Mouse (Mus musculus): ENCODE measurements around the gene Samd4. TPM values are rescaled to one million over a fixed set of nuclear protein-coding genes. Genes with fewer than 3 reads are reported as not detected.
A peak's percentile ranks its signal among the peaks of the same experiment; 100 is the strongest.

Samd4 gene
- 10 to 100 TPM; 12.6 to 13.0 TPM for total RNA-seq (2021)
- long read RNA-seq, partial matches to known transcripts = 1 of 2 reads
- long read RNA-seq, other reads (novel, unspliced or antisense) = 1 of 2 reads

- peak; percentile 59 to 76 for DNase-seq (ENCODE audit: low spot score in 2 of 2)
These were observed at the start of gene Samd4 for GRCm38 (mm10) chr14:46882431-46883067. Samd4 (plus strand) TSS chr14:46882854.

GRCm38 (mm10) chr14:46839326-46839725 is 43.3 kb upstream of the Samd4 start:
- DNase-seq (ENCODE audit: low spot score in 2 of 2) = no peak

DNA sequence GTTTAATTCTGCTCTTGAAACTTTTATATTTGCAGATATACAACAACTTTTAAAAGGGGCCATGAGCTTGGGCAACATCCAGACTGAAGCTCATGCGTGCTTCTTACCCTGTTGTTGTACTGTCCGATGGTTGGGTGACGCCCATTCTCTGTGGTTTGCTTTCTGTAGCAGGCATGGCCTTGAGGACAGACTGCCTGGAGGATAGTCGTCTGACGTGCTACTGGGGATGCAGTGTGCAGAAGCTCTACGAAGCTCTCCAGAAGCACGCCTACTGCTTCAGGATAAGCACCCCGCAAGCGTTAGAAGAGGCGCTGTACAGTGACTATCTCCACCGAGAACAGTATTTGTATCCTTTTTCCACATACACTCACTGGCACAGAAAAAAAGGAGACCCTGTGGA is 36.9 kb upstream of the Samd4 start:
- DNase-seq (ENCODE audit: low spot score in 2 of 2) = no peak

- no peak for DNase-seq (ENCODE audit: low spot score in 2 of 2)
These were observed 34.5 kb upstream of the Samd4 start for GRCm38 (mm10) chr14:46848063-46848590.

GRCm38 (mm10) chr14:46848736-46849135 is 33.9 kb upstream of the Samd4 start:
- DNase-seq (ENCODE audit: low spot score in 2 of 2) = no peak

DNA sequence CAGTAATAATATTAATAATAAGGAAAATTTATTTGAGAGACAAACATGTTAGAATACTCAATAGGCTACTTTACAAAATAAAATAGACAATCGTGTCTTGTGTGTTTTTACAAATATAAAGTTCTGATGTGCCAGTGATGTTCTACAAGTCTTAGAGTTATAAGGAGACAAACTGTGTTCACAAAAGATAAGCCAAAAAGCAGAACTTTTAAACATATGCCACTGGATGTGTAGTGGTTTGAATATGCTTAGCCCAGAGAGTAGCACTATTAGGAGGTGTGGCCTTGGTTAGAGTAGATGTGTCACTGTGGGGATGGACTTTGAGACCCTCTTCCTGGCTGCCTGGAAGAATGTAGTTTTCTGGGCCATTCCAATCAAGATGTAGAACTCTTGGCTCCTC is 32.9 kb upstream of the Samd4 start:
- no peak for DNase-seq (ENCODE audit: low spot score in 2 of 2)

- no peak for DNase-seq (ENCODE audit: low spot score in 2 of 2)
These were observed 29.0 kb upstream of the Samd4 start for GRCm38 (mm10) chr14:46853677-46854076.

GRCm38 (mm10) chr14:46862922-46863321 is 19.7 kb upstream of the Samd4 start:
- no peak for DNase-seq (ENCODE audit: low spot score in 2 of 2)

GRCm38 (mm10) chr14:46880935-46881334 is 1.7 kb upstream of the Samd4 start:
- peak; percentile 58 to 61 for DNase-seq (ENCODE audit: low spot score in 2 of 2)

DNA sequence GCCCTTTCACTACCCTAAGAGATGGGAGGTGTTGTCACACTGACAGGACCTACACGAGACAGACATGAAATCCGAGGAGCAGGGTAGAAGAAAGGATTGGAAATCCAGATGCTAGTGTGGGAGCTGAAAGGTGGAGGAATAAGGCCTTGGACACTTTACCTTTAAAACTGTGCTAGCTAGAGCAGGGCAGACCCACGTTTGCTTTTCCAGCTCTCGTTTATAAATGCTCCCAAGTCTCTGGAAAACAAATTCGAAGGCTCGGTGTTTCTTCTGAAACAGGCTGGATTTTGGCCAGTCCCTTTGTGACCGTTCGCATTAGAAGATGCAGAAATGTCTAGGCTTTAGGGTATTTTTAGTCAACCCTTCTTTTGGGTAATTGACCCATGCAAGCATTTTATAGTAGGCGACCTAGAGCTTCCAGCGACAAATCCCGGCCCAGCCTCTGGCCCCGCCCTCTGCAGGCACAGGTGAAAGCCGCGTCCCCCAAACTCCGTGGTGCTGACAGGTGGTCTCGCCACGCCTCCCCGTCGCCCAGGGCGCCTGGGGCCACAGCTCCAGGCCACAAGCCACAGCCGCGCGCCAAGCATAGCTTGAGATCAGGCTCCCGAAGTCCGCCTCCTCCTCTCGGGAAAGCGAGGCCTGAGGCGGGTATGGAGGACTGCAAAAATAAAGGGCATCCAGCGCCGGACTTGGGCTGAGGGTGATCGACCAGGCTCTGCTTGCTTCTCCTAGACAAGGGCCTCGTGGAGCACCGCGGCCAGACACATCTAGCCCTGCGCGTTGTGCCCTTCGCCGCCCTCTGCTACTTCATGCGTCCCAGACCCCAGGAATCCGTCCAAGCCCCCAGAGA is 848 bp upstream of the Samd4 start:
- no peak for DNase-seq (ENCODE audit: low spot score in 2 of 2)

- DNase-seq (ENCODE audit: low spot score in 2 of 2) = peak; percentile 58 to 67
These were observed 615 bp downstream of the Samd4 start for GRCm38 (mm10) chr14:46883068-46883870.

GRCm38 (mm10) chr14:46883871-46884441 is 1.3 kb downstream of the Samd4 start:
- peak; percentile 47 to 56 for DNase-seq (ENCODE audit: low spot score in 2 of 2)

DNA sequence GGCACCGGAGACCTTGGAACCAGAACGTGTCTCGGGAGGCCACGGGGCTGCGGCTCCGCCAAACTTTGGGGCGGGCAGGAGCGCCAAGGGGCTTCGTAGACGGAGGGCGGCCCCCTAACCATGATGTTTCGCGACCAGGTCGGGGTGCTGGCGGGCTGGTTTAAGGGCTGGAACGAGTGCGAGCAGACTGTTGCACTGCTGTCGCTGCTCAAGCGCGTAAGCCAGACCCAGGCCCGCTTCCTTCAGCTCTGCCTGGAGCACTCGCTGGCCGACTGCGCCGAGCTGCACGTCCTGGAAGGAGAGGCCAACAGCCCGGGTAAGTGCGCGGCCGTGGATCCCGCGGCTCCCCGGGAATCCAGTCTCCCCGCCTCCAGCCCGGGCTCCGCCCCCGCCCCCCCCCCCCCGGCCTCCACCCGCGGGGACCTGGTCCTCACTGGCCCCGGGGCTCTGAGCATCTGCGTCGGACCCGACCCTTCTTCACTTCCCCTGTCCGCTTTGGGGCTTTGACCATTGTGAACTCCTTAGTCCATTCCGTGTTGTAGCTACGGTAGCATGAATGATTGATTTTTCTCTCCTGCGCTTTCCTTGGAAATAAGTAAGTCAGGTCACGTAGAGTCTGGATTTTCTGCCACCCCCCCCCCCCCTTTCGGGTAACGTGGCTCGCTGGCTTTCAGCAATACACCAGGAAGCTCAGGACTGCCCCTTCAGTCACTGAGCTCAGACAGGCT is 2.2 kb downstream of the Samd4 start:
- DNase-seq (ENCODE audit: low spot score in 2 of 2) = peak; percentile 66 to 70

GRCm38 (mm10) chr14:46885429-46885755 is 2.7 kb downstream of the Samd4 start:
- DNase-seq (ENCODE audit: low spot score in 2 of 2) = no peak

- peak; percentile 18 to 26 for DNase-seq (ENCODE audit: low spot score in 2 of 2)
These were observed 3.2 kb downstream of the Samd4 start for GRCm38 (mm10) chr14:46885891-46886301.

DNA sequence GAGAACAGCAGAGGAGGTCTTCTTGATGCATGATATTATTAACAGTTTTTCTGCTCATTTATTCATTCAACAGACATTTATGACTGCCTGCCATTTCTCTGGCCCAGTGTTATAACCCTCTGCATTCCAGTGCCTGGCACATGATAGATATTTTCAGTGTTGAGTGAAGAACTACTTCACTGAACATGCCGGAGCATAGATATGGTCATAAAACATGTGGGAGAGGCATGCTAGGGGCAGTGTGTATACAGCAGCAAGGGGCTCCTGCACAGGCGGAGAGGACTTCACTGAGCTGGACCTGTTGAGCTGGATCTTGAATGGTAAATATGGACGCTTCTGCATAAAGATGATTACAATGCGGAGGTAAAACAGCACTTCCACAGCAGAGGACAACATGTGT is 6.4 kb downstream of the Samd4 start:
- DNase-seq (ENCODE audit: low spot score in 2 of 2) = no peak

- DNase-seq (ENCODE audit: low spot score in 2 of 2) = no peak
These were observed 11.3 kb downstream of the Samd4 start for GRCm38 (mm10) chr14:46893961-46894360.

DNA sequence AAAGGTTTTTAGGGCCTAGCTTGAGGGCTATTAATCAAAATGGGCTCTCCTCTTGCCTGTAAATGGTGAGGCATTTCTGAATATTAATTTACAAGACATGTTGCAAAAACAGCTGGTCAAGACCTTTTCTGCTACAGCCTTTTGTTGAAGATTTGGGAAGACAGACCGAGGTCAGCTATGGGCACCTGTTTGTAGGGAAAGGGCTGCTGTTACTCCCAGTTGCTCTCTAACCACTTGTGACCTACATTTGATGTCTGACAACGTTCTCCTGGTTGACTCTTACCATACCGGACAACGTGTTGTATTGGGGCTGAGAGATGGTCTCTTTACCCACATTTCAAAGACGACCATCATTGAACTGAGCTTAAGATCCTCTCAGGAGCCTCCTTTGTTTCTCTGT is 15.3 kb downstream of the Samd4 start:
- DNase-seq (ENCODE audit: low spot score in 2 of 2) = no peak

DNA sequence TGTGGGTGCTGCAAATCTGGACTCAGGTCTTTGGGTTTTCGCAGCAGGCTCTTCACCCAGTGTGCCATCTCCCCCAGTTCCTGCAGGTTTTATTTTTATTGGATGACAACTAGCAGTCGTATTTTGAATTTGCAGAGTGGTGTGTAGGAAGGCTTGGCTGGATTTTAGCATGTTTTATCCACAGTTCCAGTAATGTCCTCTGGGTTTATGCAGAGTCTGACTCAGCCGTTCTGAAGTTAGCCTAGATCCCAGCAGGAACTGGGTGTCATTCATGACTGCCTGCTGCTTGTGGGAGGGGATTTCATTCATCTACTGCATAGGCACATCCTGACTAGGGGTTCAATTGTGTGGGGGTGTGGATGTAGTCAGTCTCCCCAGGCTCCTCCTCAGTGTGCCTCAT is 16.0 kb downstream of the Samd4 start:
- no peak for DNase-seq (ENCODE audit: low spot score in 2 of 2)

GRCm38 (mm10) chr14:46902498-46903087 is 19.9 kb downstream of the Samd4 start:
- DNase-seq (ENCODE audit: low spot score in 2 of 2) = no peak

Data from layer of hippocampus, postnatal 10 days (tissue).